Mouse (Mus musculus): ENCODE data around the gene Fam20a.

GRCm38 (mm10) chr11:109652505-109652904 is 69.6 kb downstream of the Fam20a start:
- TF ChIP-seq POLR2A (IDR thresholded peaks at IDR 0.05; ENCODE audit: extremely low read depth, insufficient read depth, low read length) (no peak), CTCF (IDR thresholded peaks at IDR 0.05; ENCODE audit: low read depth, low read length) (no peak)

Data from liver, adult 2 months (tissue).